In the genomic region with DNA sequence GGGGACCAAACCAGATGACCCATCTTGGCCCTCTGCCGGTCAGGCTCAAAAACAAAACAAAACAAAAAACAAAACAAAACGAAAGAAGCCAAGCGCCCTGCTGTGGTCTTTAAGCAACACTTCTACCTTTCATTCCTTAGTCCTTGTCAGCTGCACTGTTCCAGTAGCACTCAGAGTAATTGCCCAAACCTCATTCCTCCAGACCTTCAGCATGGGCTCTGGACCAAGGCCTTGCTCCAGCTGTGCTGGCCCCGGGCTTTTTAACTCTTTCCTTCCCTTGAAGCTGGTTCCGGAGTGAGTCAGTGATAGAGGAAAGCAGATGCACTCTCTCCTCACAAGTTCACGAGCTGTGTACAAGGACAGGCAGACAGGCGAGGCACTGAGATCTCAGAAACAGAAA, we compare ENCODE assay signal across 8 mouse cellular contexts. TPM values are rescaled to one million over a fixed set of nuclear protein-coding genes. Genes with fewer than 3 reads are reported as not detected.
A peak's percentile ranks its signal among the peaks of the same experiment; 100 is the strongest.
DNase-seq lines count a peak whose midpoint lies in the region; ATAC-seq lines count a peak whose summit lies in the region.
"Had no signal": no experiment of that assay in that cellular context is flagged by ENCODE, and none has a peak within 500 bp of the region (broad histone marks: within the 10 kb centered on the region; RNA-seq: fewer than 3 reads in every experiment).

No protein-coding gene starts in this region.

- no peaks in the 10 kb centered on the region for H3K9me3 ChIP-seq in midbrain, embryonic 11.5 days (ENCODE audit: control insufficient read depth, low read length)

- no peaks in the 10 kb centered on the region for H3K36me3 ChIP-seq in midbrain, embryonic 11.5 days (ENCODE audit: control insufficient read depth, insufficient read depth, low read length)

- intact Hi-C loops in heart, postnatal 10 days (cut with DNase I) = no loop called here

- peak; percentile 38 for DNase-seq in ovary, postnatal 14 days (ENCODE audit: low spot score)
- DNase-seq in ovary, postnatal 10 days (ENCODE audit: low spot score) = no peak
- DNase-seq in gastrocnemius, adult 18-20 months (ENCODE audit: low spot score) = peak; percentile 47
- peak; percentile 73 to 79 for DNase-seq in heart, postnatal 10 days
- peak; percentile 28 for DNase-seq in skeletal muscle tissue, adult 2 months (ENCODE audit: low read depth, low spot score)
- DNase-seq in midbrain, embryonic 11.5 days (ENCODE audit: low spot score, missing footprints) = no peak

- ATAC-seq in granulocyte monocyte progenitor cell, adult 5-6 weeks (replicated peaks; ENCODE audit: poor library complexity, severe bottlenecking) = no peak
- no peak for ATAC-seq in midbrain, embryonic 11.5 days (ENCODE audit: low FRiP score)

- no peak overlapping the region for H3K4me2 ChIP-seq in midbrain, embryonic 11.5 days

- 40% methylated on average over 7 of the region's 7 CpGs for WGBS in midbrain, embryonic 11.5 days

- no peak overlapping the region for H3K27ac ChIP-seq in midbrain, embryonic 11.5 days (ENCODE audit: low read depth, low read length)

- no peaks in the 10 kb centered on the region for H3K27me3 ChIP-seq in midbrain, embryonic 11.5 days (ENCODE audit: control insufficient read depth, insufficient read depth, low read length)

- H3K4me3 ChIP-seq in midbrain, embryonic 11.5 days (ENCODE audit: low read depth, low read length) = no peak overlapping the region

- H3K9ac ChIP-seq in midbrain, embryonic 11.5 days (ENCODE audit: low read length) = no peak overlapping the region

- no peaks in the 10 kb centered on the region for H3K4me1 ChIP-seq in midbrain, embryonic 11.5 days (ENCODE audit: control insufficient read depth, insufficient read depth, low read length)

RNA-seq across cellular contexts. Expression of gene Itga8, which starts 14.6 kb away (rescaled TPM):
- 1 to 10 TPM; 1.2 to 1.8 TPM for total RNA-seq in gastrocnemius, adult 18-20 months (2021)
- total RNA-seq in heart, postnatal 10 days (2021) = 10 to 100 TPM; 10.1 to 10.9 TPM
- 8.3 TPM in 1 of 2 replicates, not detected in the other for total RNA-seq in granulocyte monocyte progenitor cell, adult 5-6 weeks (2014; fragmentation: Nextera tagmentation)
- total RNA-seq in granulocyte monocyte progenitor cell, adult 5-6 weeks (2017) = 0.09 and 1.1 TPM in 2 replicates
- 2.9 and 3.4 TPM in 2 replicates for polyA plus RNA-seq in midbrain, embryonic 11.5 days (2014; fragmentation: Nextera tagmentation; extraction: Ambion mirVana)
- total RNA-seq: megakaryocyte-erythroid progenitor cell, adult 5-6 weeks had no signal

Comparison
In these comparisons a context has a peak if more than half of its experiments do, and no peak if none do; other contexts are left out.
1. DNase-seq: peak in ovary, postnatal 14 days (single experiment), gastrocnemius, adult 18-20 months (single experiment), heart, postnatal 10 days (2 of 2) and skeletal muscle tissue, adult 2 months (single experiment); none in ovary, postnatal 10 days (single experiment) and midbrain, embryonic 11.5 days (single experiment).